Mouse (Mus musculus) ES-Bruce4 (cell line): ENCODE measurements around the gene Irx5. TPM values are rescaled to one million over a fixed set of nuclear protein-coding genes. Genes with fewer than 3 reads are reported as not detected.

Source experiments
- H3K27ac ChIP-seq: 2 replicates; pipeline ENCODE4 v1.5.1; 2012; ENCODE audit warnings: low read length, inconsistent platforms; ENCODE audit not compliant: insufficient read depth
- H3K27me3 ChIP-seq: 2 replicates; pipeline ENCODE4 v1.6.1; 2012; ENCODE audit warnings: mild to moderate bottlenecking, low read length, inconsistent platforms; ENCODE audit not compliant: control insufficient read depth, poor library complexity, insufficient read depth, severe bottlenecking
- H3K36me3 ChIP-seq: 2 replicates; pipeline ENCODE4 v1.6.1; 2012; ENCODE audit warnings: inconsistent platforms, mild to moderate bottlenecking, low read length, moderate library complexity; ENCODE audit not compliant: control insufficient read depth, poor library complexity, insufficient read depth, severe bottlenecking
- H3K4me1 ChIP-seq: one replicate; pipeline ENCODE4 v1.8.1; 2011; ENCODE audit warnings: low read length; ENCODE audit not compliant: control insufficient read depth, insufficient read depth
- H3K4me3 ChIP-seq: 2 replicates; pipeline ENCODE4 v1.5.1; 2011; ENCODE audit warnings: low read depth, mild to moderate bottlenecking, low read length
- H3K9ac ChIP-seq: 2 replicates; pipeline ENCODE4 v1.6.1; 2012; ENCODE audit warnings: low read depth, mild to moderate bottlenecking, inconsistent platforms; ENCODE audit not compliant: poor library complexity, severe bottlenecking
- H3K9me3 ChIP-seq: replicated peaks from 2 replicates; pipeline ENCODE4 v1.6.1; 2012; ENCODE audit warnings: mild to moderate bottlenecking, low read length, inconsistent platforms; ENCODE audit not compliant: control insufficient read depth, poor library complexity, insufficient read depth, severe bottlenecking
- CTCF ChIP-seq: IDR thresholded peaks from one replicate; pipeline ENCODE4 v1.8.1; 2011; ENCODE audit warnings: low read depth, low read length
- EP300 ChIP-seq: IDR thresholded peaks from 2 replicates; pipeline ENCODE4 v1.6.1; 2011; ENCODE audit warnings: low read depth, low read length; ENCODE audit not compliant: insufficient read depth
- POLR2A ChIP-seq: IDR thresholded peaks from one replicate; pipeline ENCODE4 v1.8.1; 2011; ENCODE audit warnings: low read length; ENCODE audit not compliant: insufficient read depth
- polyA plus RNA-seq: library from polyadenylated mRNA; stranded (reverse); fragments of >200 nt; gene quantifications from 2 replicates; pipeline ENCODE4 v1.2.4, GENCODE M21; 2011; ENCODE audit warnings: low read depth; ENCODE audit not compliant: missing spikeins, insufficient read depth, insufficient read length

Gene Irx5
- polyA plus RNA-seq, 1 experiment, result 0.25 TPM

- Histone ChIP-seq H3K27me3 (peaks cover 32% of the 10 kb centered on the region), H3K4me3 (peak overlapping the region; percentile 23; the same call in 1 of the 2 replicates), H3K9me3 (no peaks in the 10 kb centered on the region), H3K36me3 (no peaks in the 10 kb centered on the region), H3K9ac (no peak overlapping the region), H3K4me1 (no peaks in the 10 kb centered on the region), H3K27ac (no peak overlapping the region)
- TF ChIP-seq CTCF (peak; percentile 56), EP300 (no peak), POLR2A (no peak)
Observed at GRCm38 (mm10) chr8:92366736-92367267, 9.4 kb downstream of the Irx5 start.

DNA sequence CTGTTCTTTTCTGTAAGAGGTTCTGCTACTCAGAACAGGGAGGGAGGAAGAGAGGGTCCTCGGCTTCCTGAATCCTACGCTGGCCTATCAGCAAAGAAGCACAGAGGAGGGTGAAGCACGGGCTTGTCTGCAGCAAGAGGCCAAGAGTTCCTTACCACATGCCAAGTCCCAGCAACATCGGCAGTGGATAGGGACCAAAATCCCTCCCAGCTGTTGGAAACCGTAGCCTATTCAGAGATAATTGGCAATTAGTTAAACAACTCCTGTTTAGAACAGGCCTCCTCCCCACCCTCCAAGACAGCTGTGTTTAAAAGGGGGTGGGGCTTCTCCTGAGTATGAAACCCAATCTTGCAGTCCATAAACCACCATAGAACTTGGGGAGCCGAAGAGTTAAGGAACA is 22.1 kb downstream of the Irx5 start:
- Histone ChIP-seq H3K27ac (no peak overlapping the region), H3K9ac (no peak overlapping the region), H3K4me1 (no peaks in the 10 kb centered on the region), H3K36me3 (no peaks in the 10 kb centered on the region), H3K27me3 (no peaks in the 10 kb centered on the region), H3K4me3 (no peak overlapping the region), H3K9me3 (no peaks in the 10 kb centered on the region)
- TF ChIP-seq EP300 (no peak), POLR2A (no peak), CTCF (no peak)

DNA sequence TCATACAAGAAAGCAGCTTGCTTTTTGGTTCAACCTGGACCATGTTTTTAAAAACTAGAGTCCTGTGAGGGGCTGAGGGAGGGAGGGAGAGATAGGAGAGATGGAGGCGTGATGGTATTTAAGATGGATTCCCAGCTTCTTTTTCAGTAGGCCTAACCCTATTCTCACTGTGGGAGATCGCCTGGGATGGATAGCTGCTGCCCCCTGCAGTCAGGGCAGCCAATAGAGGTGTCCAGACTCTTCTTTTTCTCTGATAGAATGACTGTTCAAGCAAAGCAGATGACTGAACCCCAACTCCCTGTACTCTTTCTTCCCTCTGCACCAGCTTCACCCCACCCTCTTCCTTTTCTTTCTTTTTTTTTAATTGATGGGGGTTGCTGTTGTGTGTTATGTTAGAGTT is 23.1 kb downstream of the Irx5 start:
- Histone ChIP-seq H3K27me3 (no peaks in the 10 kb centered on the region), H3K27ac (no peak overlapping the region), H3K9me3 (no peaks in the 10 kb centered on the region), H3K36me3 (no peaks in the 10 kb centered on the region), H3K9ac (no peak overlapping the region), H3K4me1 (no peaks in the 10 kb centered on the region), H3K4me3 (no peak overlapping the region)
- TF ChIP-seq CTCF, result peak; percentile 25
- TF ChIP-seq POLR2A, result no peak

DNA sequence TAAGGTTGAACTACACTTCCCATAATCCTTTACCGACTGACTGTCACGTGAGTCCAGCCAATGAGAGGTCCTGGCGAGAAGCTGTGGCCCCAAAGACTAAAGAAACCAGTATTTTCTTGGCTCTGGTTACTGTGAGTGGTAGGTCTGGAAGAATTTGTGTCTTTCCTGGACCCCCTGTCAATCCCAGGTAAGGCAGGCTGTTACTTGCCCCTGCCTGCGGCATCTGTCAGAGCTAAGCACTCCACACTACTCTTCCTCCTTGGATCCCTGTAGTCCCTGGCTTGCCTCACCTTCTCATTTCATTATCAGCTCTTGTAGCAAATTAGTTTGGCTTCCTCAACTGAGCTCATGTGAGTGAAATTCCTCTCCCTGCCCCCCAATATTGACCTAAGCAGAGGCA is 30.5 kb downstream of the Irx5 start:
- H3K4me3 ChIP-seq, result no peak overlapping the region
- H3K4me1 ChIP-seq, result no peaks in the 10 kb centered on the region
- H3K9ac ChIP-seq, result no peak overlapping the region
- no peaks in the 10 kb centered on the region for H3K9me3 ChIP-seq
- TF ChIP-seq EP300, result no peak
- H3K36me3 ChIP-seq, result no peaks in the 10 kb centered on the region
- H3K27me3 ChIP-seq, result no peaks in the 10 kb centered on the region
- no peak overlapping the region for H3K27ac ChIP-seq

DNA sequence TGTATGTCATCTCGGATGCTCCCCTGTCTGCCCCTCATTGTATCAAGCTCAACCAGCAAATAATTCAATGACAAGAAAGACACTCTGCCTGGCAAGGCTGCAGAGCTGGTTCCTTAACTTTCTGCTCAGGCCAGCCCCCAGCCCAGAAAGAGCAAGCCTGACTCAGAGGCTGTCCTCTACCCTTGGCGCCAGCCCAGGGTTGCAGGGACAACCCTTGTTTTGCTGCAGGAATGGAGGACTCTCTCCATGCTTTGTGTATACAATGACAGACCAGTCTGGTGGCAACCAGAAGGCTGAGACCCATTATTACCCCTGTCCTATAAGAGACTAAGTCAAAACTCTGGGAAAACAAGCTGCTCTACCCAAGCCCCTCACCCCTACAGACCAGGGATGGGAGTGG is 46.8 kb downstream of the Irx5 start:
- H3K27me3 ChIP-seq, result no peaks in the 10 kb centered on the region
- H3K9me3 ChIP-seq, result no peaks in the 10 kb centered on the region
- TF ChIP-seq EP300 (no peak), CTCF (no peak), POLR2A (no peak)
- no peaks in the 10 kb centered on the region for H3K4me1 ChIP-seq
- H3K4me3 ChIP-seq, result no peak overlapping the region
- H3K27ac ChIP-seq, result no peak overlapping the region
- no peak overlapping the region for H3K9ac ChIP-seq
- no peaks in the 10 kb centered on the region for H3K36me3 ChIP-seq

GRCm38 (mm10) chr8:92408092-92408491 is 50.7 kb downstream of the Irx5 start:
- no peaks in the 10 kb centered on the region for H3K4me1 ChIP-seq
- H3K9ac ChIP-seq, result no peak overlapping the region
- no peaks in the 10 kb centered on the region for H3K27me3 ChIP-seq
- TF ChIP-seq EP300 (no peak), CTCF (no peak), POLR2A (no peak)
- no peak overlapping the region for H3K4me3 ChIP-seq
- no peak overlapping the region for H3K27ac ChIP-seq
- no peaks in the 10 kb centered on the region for H3K9me3 ChIP-seq
- no peaks in the 10 kb centered on the region for H3K36me3 ChIP-seq
